Mouse (Mus musculus): ENCODE data around the gene Tssk6. TPM values are rescaled to one million over a fixed set of nuclear protein-coding genes. Genes with fewer than 3 reads are reported as not detected.

Tssk6 gene
- polyA plus RNA-seq, 1 experiment: 0.39 TPM

- H3K27ac ChIP-seq (ENCODE audit: insufficient read depth, low read length): no peak overlapping the region
- TF ChIP-seq POLR2A (IDR thresholded peaks at IDR 0.05; ENCODE audit: low read depth, low read length) (no peak), CTCF (IDR thresholded peaks at IDR 0.05; ENCODE audit: borderline replicate concordance, insufficient read depth, low read length) (no peak)
- H3K4me3 ChIP-seq (ENCODE audit: insufficient read depth, low read length): no peak overlapping the region
- H3K4me1 ChIP-seq (ENCODE audit: control insufficient read depth, insufficient read depth, low read length): no peaks in the 10 kb centered on the region
Measured at GRCm38 (mm10) chr8:69882833-69883600, 19.0 kb upstream of the Tssk6 start.

GRCm38 (mm10) chr8:69884141-69884540 lies 17.8 kb upstream of the Tssk6 start:
- Histone ChIP-seq H3K4me3 (ENCODE audit: insufficient read depth, low read length) (no peak overlapping the region), H3K4me1 (ENCODE audit: control insufficient read depth, insufficient read depth, low read length) (no peaks in the 10 kb centered on the region), H3K27ac (ENCODE audit: insufficient read depth, low read length) (no peak overlapping the region)
- TF ChIP-seq POLR2A (IDR thresholded peaks at IDR 0.05; ENCODE audit: low read depth, low read length) (no peak), CTCF (IDR thresholded peaks at IDR 0.05; ENCODE audit: borderline replicate concordance, insufficient read depth, low read length) (no peak)

GRCm38 (mm10) chr8:69887289-69888243 lies 14.4 kb upstream of the Tssk6 start, which contains the start of gene Cilp2:
Cilp2 (minus strand) TSS chr8:69887687.
- peak within 1 kb of the TSS; percentile 4; the same call in 1 of the 2 replicates for H3K4me3 ChIP-seq (ENCODE audit: insufficient read depth, low read length)
- H3K27ac ChIP-seq (ENCODE audit: insufficient read depth, low read length): no peak within 1 kb of the TSS
- TF ChIP-seq CTCF (IDR thresholded peaks at IDR 0.05; ENCODE audit: borderline replicate concordance, insufficient read depth, low read length): no peak
- no peak for TF ChIP-seq POLR2A (IDR thresholded peaks at IDR 0.05; ENCODE audit: low read depth, low read length)
- H3K4me1 ChIP-seq (ENCODE audit: control insufficient read depth, insufficient read depth, low read length): no peaks in the 10 kb centered on the region

- TF ChIP-seq CTCF (IDR thresholded peaks at IDR 0.05; ENCODE audit: borderline replicate concordance, insufficient read depth, low read length) (no peak), POLR2A (IDR thresholded peaks at IDR 0.05; ENCODE audit: low read depth, low read length) (no peak)
- no peak overlapping the region for H3K4me3 ChIP-seq (ENCODE audit: insufficient read depth, low read length)
- no peak overlapping the region for H3K27ac ChIP-seq (ENCODE audit: insufficient read depth, low read length)
- no peaks in the 10 kb centered on the region for H3K4me1 ChIP-seq (ENCODE audit: control insufficient read depth, insufficient read depth, low read length)
Measured at GRCm38 (mm10) chr8:69888244-69888866, 13.6 kb upstream of the Tssk6 start.

GRCm38 (mm10) chr8:69888902-69889301 lies 13.1 kb upstream of the Tssk6 start:
- Histone ChIP-seq H3K4me3 (ENCODE audit: insufficient read depth, low read length) (no peak overlapping the region), H3K4me1 (ENCODE audit: control insufficient read depth, insufficient read depth, low read length) (no peaks in the 10 kb centered on the region), H3K27ac (ENCODE audit: insufficient read depth, low read length) (no peak overlapping the region)
- no peak for TF ChIP-seq POLR2A (IDR thresholded peaks at IDR 0.05; ENCODE audit: low read depth, low read length)
- TF ChIP-seq CTCF (IDR thresholded peaks at IDR 0.05; ENCODE audit: borderline replicate concordance, insufficient read depth, low read length): no peak

GRCm38 (mm10) chr8:69890813-69891241 lies 11.2 kb upstream of the Tssk6 start:
- Histone ChIP-seq H3K4me3 (ENCODE audit: insufficient read depth, low read length) (no peak overlapping the region), H3K4me1 (ENCODE audit: control insufficient read depth, insufficient read depth, low read length) (no peaks in the 10 kb centered on the region), H3K27ac (ENCODE audit: insufficient read depth, low read length) (no peak overlapping the region)
- TF ChIP-seq POLR2A (IDR thresholded peaks at IDR 0.05; ENCODE audit: low read depth, low read length) (no peak), CTCF (IDR thresholded peaks at IDR 0.05; ENCODE audit: borderline replicate concordance, insufficient read depth, low read length) (peak; percentile 64; the same call in 1 of the 2 replicates)

GRCm38 (mm10) chr8:69893863-69894262 lies 8.1 kb upstream of the Tssk6 start:
- no peak overlapping the region for H3K27ac ChIP-seq (ENCODE audit: insufficient read depth, low read length)
- no peak overlapping the region for H3K4me3 ChIP-seq (ENCODE audit: insufficient read depth, low read length)
- TF ChIP-seq CTCF (IDR thresholded peaks at IDR 0.05; ENCODE audit: borderline replicate concordance, insufficient read depth, low read length): peak; percentile 36; the same call in 1 of the 2 replicates
- TF ChIP-seq POLR2A (IDR thresholded peaks at IDR 0.05; ENCODE audit: low read depth, low read length): no peak
- H3K4me1 ChIP-seq (ENCODE audit: control insufficient read depth, insufficient read depth, low read length): no peaks in the 10 kb centered on the region

- Histone ChIP-seq H3K27ac (ENCODE audit: insufficient read depth, low read length) (no peak overlapping the region), H3K4me3 (ENCODE audit: insufficient read depth, low read length) (no peak overlapping the region), H3K4me1 (ENCODE audit: control insufficient read depth, insufficient read depth, low read length) (no peaks in the 10 kb centered on the region)
- TF ChIP-seq POLR2A (IDR thresholded peaks at IDR 0.05; ENCODE audit: low read depth, low read length) (no peak), CTCF (IDR thresholded peaks at IDR 0.05; ENCODE audit: borderline replicate concordance, insufficient read depth, low read length) (no peak)
Measured at GRCm38 (mm10) chr8:69894836-69895332, 7.1 kb upstream of the Tssk6 start.

Data from embryonic fibroblast, embryonic 13.5 days (primary cell).